Mouse (Mus musculus) spleen, adult 2 months (tissue): ENCODE measurements around the gene Abcf1. TPM values are rescaled to one million over a fixed set of nuclear protein-coding genes. Genes with fewer than 3 reads are reported as not detected.

ENCODE experiments used
- DNase-seq, 2 experiments: peaks; one replicate each; pipeline versions ENCODE4 v3.0.0 to v3.0.0-alpha.2; 2012 to 2021; ENCODE audit warnings: low spot score in 2 of 2, low read depth in 1 of 2
- H3K27ac ChIP-seq: fragments of 200-500 bp; 2 replicates; pipeline ENCODE4 v1.5.1; 2012; ENCODE audit warnings: low read length, inconsistent platforms; ENCODE audit not compliant: insufficient read depth
- H3K27me3 ChIP-seq: fragments of 200-500 bp; 2 replicates; pipeline ENCODE4 v1.6.1; 2012; ENCODE audit warnings: mild to moderate bottlenecking, moderate library complexity, low read length, inconsistent platforms; ENCODE audit not compliant: control insufficient read depth, insufficient read depth
- H3K36me3 ChIP-seq: fragments of 200-500 bp; 2 replicates; pipeline ENCODE4 v1.6.1; 2012; ENCODE audit warnings: mild to moderate bottlenecking, low read length, inconsistent platforms; ENCODE audit not compliant: control insufficient read depth, insufficient read depth
- H3K4me1 ChIP-seq: fragments of 200-500 bp; 2 replicates; pipeline ENCODE4 v1.6.1; 2011; ENCODE audit warnings: inconsistent platforms; ENCODE audit not compliant: control insufficient read depth, insufficient read depth, insufficient read length
- H3K4me3 ChIP-seq: fragments of 200-500 bp; 2 replicates; pipeline ENCODE4 v1.5.1; 2011; ENCODE audit warnings: mild to moderate bottlenecking, inconsistent platforms; ENCODE audit not compliant: insufficient read depth, insufficient read length; ENCODE audit errors: extremely low read depth
- CTCF ChIP-seq: fragments of 200-500 bp; IDR thresholded peaks from 2 replicates; pipeline ENCODE4 v1.5.1; 2011; ENCODE audit warnings: mild to moderate bottlenecking, inconsistent platforms; ENCODE audit not compliant: insufficient read depth, insufficient read length, insufficient replicate concordance; ENCODE audit errors: extremely low read depth
- POLR2A ChIP-seq: fragments of 200-500 bp; IDR thresholded peaks from 2 replicates; pipeline ENCODE4 v1.6.1; 2011; ENCODE audit warnings: low read depth, low read length, inconsistent platforms
- WGBS: fragments of 180-500 bp; shearing (Covaris S2); methylation state at CpG from one replicate; pipeline ENCODE4 v1.1.7; 2018; 5-methylcytosine and 5-hydroxymethylcytosine counted together
- polyA plus RNA-seq: library from polyadenylated mRNA; depleted of rRNA; stranded (reverse); fragments of >200 nt; gene quantifications from 2 replicates; pipeline ENCODE4 v1.2.3, GENCODE M21; 2012

Abcf1 gene
- polyA plus RNA-seq, 1 experiment = 65.1 TPM

- Histone ChIP-seq H3K36me3 (no peaks in the 10 kb centered on the region), H3K4me3 (peak overlapping the region; percentile 65), H3K4me1 (peaks cover 7% of the 10 kb centered on the region; the same call in 1 of the 2 replicates), H3K27ac (peak overlapping the region; percentile 36; the same call in 1 of the 2 replicates), H3K27me3 (no peaks in the 10 kb centered on the region)
- TF ChIP-seq CTCF (no peak), POLR2A (no peak)
- no peak for DNase-seq
- 1% methylated on average over 14 of the region's 14 CpGs for WGBS
Observed at GRCm38 (mm10) chr17:35994879-35995240, 25.3 kb upstream of the Abcf1 start.

- Histone ChIP-seq H3K27ac (peak overlapping the region; percentile 46), H3K4me3 (peak overlapping the region; percentile 65), H3K27me3 (no peaks in the 10 kb centered on the region), H3K36me3 (no peaks in the 10 kb centered on the region), H3K4me1 (peaks cover 6% of the 10 kb centered on the region; the same call in 1 of the 2 replicates)
- peak; percentile 76 to 82 for DNase-seq
- TF ChIP-seq POLR2A (peak; percentile 75; the same call in 1 of the 2 replicates), CTCF (no peak)
- 2% methylated on average over 31 of the region's 31 CpGs for WGBS
Observed at GRCm38 (mm10) chr17:35994175-35994878, 24.8 kb upstream of the Abcf1 start.

- no peak overlapping the region for H3K27ac ChIP-seq
- DNase-seq = peak; percentile 73 to 74
- H3K4me3 ChIP-seq = no peak overlapping the region
- peaks cover 2% of the 10 kb centered on the region; the same call in 1 of the 2 replicates for H3K36me3 ChIP-seq
- no peaks in the 10 kb centered on the region for H3K27me3 ChIP-seq
- H3K4me1 ChIP-seq = peaks cover 6% of the 10 kb centered on the region; the same call in 1 of the 2 replicates
- TF ChIP-seq CTCF (peak; percentile 100), POLR2A (no peak)
- WGBS = 1% methylated on average over 17 of the region's 17 CpGs
Observed at GRCm38 (mm10) chr17:35993675-35994074, 24.1 kb upstream of the Abcf1 start.

- H3K4me3 ChIP-seq = no peak overlapping the region
- no peak overlapping the region for H3K27ac ChIP-seq
- peaks cover 3% of the 10 kb centered on the region; the same call in 1 of the 2 replicates for H3K4me1 ChIP-seq
- no peak for DNase-seq
- WGBS = 57% methylated on average over 10 of the region's 10 CpGs
- peaks cover 14% of the 10 kb centered on the region for H3K36me3 ChIP-seq
- TF ChIP-seq CTCF (no peak), POLR2A (no peak)
- no peaks in the 10 kb centered on the region for H3K27me3 ChIP-seq
Observed at GRCm38 (mm10) chr17:35991781-35992180, 22.2 kb upstream of the Abcf1 start.

GRCm38 (mm10) chr17:35981776-35982175 lies 12.2 kb upstream of the Abcf1 start:
- Histone ChIP-seq H3K27me3 (no peaks in the 10 kb centered on the region), H3K4me1 (peaks cover 8% of the 10 kb centered on the region; the same call in 1 of the 2 replicates), H3K27ac (no peak overlapping the region), H3K36me3 (peaks cover 5% of the 10 kb centered on the region), H3K4me3 (no peak overlapping the region)
- 96% methylated on average over 9 of the region's 9 CpGs for WGBS
- DNase-seq = no peak
- TF ChIP-seq CTCF (no peak), POLR2A (no peak)

- DNase-seq = no peak
- Histone ChIP-seq H3K27ac (peak overlapping the region; percentile 88), H3K27me3 (no peaks in the 10 kb centered on the region), H3K4me1 (peaks cover 8% of the 10 kb centered on the region; the same call in 1 of the 2 replicates), H3K36me3 (peaks cover 8% of the 10 kb centered on the region), H3K4me3 (peak overlapping the region; percentile 96)
- TF ChIP-seq CTCF (no peak), POLR2A (no peak)
- WGBS = 1% methylated on average over 29 of the region's 29 CpGs
Observed at GRCm38 (mm10) chr17:35980363-35980754, 10.8 kb upstream of the Abcf1 start.
